Mouse (Mus musculus) testis, postnatal 14 days (tissue): ENCODE data around the gene 2310050C09Rik.

Source experiments
- DNase-seq: peaks from one replicate; pipeline ENCODE4 v3.0.0; 2021; ENCODE audit warnings: low spot score

2310050C09Rik gene

DNA sequence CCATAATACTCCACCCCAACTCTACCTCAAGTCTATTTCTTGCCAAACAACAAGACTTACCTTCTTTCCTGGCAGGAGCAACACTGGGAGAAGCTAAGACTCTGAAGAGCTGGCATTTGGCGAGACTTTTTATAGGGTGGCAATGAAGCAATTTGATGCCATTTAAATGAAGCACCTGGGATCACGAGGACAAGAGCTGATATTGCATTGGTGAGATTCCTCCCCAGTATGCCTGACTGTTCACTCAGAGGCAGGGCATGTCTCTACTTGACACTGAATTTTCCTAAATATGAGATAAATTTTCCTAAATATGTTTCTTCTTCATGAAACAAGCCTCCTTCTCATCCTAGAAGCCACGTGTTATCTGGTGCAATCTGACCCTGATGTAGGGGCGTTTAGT is at the start of gene 2310050C09Rik:
Gene 2310050C09Rik, minus strand, starts transcription at position 101 of the 400 bp plus-strand sequence.
- no peak for DNase-seq

DNA sequence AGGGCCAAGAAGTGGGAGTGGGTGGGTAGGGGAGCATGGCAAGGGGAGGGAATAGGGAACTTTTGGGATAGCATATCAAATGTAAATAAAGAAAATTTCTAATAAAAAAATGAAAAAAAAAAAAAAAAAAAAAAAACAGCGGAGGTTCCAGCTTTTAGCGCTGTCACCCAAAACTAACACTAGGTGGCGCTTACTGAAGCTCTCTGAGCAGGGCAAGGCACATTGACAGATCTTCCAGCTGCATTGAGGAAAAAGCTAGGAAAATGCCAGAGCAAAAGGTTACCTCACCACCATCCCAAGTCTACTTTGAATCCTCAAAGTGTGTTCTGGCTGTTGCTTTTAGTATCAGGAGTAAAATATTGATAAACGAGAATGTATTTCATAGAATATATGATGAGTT is 37.6 kb upstream of the 2310050C09Rik start:
- DNase-seq = no peak

DNA sequence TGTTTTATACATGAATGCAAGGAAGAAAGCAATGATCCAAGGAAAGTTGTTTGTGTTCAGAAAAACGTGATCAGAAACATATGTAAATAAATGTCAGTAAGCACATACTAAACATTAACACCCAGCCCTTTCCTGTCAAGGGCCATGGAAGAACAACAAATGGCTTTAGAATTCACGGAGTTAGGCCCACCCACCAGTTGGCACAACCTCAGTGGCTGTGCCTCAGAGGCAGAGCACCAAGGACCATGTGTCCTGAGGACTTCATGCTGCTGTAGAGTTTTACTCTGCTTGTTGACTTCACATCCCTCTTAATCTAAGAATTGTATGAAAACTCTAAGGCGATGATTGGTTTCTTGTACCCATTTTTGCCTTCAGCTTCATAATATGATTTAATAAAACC is 35.2 kb upstream of the 2310050C09Rik start:
- no peak for DNase-seq

DNA sequence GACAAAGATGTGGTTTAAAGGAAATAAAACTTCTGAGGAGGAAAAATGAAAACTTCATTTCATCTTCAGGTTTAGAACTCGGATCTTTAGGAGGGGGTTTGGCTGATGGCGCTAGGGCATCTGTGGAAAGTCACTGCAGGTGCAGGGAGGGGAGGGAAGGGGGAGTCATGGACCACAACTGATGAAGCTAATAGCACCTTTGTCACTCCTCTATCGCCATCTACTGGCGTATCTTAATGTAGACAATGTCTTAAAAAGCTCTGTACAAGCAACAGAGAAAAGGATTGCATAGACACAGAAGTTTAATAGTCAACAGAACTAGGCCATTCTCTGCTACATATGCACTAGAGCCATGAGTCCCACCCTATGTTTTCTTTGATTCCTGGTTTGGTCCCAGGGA is 33.6 kb upstream of the 2310050C09Rik start:
- DNase-seq = no peak

DNA sequence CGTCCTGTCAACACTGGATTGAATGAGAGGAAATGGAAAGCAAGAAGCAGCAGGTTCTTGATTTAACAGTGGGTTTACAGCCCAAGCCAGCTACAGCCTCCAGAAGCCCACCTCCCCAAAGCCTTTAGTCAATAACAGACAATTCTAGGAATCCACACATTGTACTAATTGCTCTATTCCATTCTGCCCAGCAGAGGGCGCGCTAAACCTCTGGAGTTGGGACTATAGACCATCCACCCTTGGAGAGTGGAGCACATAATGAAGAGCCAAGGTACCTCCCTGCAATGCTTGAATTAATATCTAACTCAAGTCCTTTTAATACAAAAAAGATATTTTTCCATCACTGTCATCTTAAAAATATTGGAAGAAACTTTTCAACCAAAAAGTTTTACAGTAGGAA is 33.0 kb upstream of the 2310050C09Rik start:
- DNase-seq = no peak

DNA sequence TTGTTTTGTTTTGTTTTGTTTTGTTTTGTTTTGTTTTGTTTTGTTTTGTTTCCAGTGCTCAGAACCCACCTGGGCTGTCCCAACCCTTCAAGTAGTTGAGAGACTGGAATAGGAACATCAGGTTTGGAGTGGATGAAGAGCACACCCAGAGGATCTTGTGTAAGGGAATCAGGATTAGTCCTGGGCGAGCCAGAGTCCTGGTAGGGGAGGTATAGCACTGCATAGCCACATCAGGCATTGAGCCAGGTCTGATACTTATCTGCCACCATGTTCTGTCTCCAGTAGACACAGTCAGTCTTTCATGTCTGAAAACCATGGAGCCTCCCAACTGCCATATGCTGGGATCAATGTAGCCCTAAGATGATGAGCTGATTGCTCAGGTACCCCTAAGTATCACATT is 24.5 kb upstream of the 2310050C09Rik start:
- DNase-seq = no peak

DNA sequence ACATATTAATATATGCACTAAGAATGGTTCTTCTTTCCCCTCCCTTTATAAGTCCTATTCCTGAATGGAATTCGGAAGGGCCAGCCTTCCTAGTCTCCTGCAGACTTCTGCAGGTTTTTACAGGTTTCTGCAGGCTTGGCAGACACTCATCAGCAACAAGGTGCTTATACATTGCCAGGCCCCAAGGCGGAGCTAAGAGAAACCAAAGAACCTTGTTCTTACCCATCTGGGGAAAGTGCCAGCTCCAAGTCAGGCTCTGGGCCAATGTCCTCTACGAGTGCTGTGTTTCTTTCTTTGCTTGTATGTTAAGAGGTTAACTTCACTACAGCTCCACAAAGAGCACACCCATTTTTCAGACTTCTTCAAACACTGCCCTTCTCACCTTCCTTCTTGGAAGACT is 24.0 kb upstream of the 2310050C09Rik start:
- no peak for DNase-seq

DNA sequence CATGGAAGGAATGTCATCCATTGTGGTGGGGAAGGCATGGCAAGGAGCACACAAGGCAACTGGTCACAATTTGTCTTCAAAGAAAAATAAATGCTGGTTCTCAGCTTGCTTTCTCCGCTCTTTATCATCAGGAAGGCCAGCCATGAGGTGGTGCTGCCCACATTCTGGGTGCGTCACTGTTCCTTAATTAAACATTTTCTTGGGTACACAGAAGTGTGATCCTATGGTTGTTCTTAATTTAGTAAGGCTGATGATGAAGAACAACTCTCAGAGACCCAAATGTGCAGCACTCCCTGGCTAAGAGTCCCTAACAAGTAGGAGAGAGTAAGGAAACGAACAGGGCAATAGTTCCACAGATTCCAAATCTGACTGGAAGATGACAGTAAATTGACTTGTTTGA is 4.2 kb upstream of the 2310050C09Rik start:
- DNase-seq = no peak

DNA sequence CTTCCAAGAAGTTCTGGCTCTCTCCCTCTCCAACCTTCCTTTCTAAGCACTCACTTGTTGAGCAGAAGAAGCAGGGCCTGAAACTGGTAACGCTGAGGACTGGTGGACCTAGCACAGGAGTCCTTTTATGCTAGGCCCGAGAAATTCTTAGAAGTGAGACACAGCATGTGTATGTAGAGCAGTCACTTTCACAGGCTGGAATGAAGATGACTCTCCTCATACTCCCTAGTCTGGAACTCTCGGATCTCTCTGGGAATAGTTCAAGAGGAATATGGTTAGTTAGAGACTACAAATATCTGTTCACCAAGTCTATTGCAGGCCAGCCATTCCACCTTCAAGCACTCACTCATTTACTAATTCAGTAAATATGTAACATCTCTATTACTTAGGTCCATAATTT is 18.8 kb downstream of the 2310050C09Rik start, which contains the start of gene Lce1l:
Gene Lce1l, minus strand, starts transcription at position 101 of the 400 bp plus-strand sequence.
- no peak for DNase-seq

DNA sequence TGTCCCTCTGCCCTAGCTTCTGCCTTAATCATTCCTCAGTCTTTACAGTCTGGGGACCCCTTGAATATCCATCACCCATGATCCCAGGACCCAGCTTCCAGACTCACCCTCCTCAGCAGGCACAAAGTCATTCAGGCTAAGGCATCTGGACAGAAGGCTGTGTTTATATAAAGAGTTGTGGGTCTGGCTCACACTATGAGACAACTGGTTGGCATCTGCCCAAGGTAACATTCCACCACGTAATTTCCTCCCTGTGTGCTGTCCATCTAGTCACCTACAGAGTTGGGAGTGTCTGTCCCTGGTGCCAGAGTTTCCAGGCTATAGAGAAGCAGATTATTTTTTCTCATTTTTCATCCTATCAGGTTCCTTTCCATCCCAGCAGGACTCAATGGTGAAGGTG is 42.9 kb downstream of the 2310050C09Rik start, which contains the start of gene Kprp:
Gene Kprp, minus strand, starts transcription at position 140 of the 400 bp plus-strand sequence.
- no peak for DNase-seq

DNA sequence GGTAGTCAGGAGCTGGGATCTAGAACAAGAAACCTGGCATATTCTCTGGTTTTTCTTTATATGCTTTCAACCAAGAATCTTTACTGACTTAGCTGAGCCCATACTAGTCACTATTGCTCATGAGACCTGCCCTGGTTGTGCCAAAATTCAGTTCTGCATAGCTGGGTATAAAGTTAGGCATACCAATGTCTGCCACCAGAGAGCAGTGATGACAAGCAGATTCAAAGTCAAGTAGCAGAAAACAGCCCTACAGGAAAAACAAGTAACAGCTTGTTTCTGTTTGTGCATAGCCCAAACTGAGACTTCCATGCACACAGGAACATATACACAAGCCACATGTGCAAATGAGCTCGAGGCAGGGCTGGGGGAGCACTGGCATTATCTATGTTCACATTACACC is 44.2 kb downstream of the 2310050C09Rik start:
- no peak for DNase-seq
